Mouse (Mus musculus): ENCODE data around the gene A330070K13Rik.

The A330070K13Rik gene

DNA sequence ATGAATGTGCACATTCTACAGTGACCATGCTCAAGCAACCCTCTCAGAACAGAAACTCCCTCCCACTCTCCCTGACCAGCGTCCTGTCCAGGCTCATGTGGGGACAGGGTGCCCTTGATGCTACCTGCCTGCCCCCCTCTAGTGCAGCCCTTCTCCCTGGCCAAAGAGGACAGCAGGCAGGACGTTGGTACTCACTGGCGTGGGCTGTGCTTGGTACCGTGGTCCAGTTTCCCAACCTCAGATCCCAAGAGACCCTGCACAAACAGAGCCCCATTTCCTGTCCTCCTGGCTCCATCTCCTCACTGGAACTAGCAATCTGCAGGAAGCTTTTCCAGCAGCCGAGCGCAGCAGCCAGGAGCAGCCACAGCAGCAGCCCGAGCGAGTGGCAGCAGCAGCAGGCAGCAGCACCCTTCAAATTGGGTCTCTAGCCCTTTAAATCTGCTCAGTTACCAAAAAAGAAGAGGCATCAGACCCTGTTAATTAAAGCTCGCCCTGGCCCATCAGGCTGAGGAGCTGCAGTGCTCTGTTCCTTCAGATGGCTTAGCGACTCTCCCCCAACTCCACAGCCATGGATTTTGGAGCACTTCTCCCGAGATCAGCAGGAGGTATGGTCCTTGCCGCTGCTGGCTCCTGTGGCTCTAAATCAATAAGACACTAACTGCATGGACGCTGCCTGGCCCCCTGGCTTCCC, at the start of gene A330070K13Rik:
Gene A330070K13Rik (minus strand): TSS at position 410 of the 691 bp plus-strand sequence.
- no peak for DNase-seq (ENCODE audit: low read depth, low spot score)

GRCm38 (mm10) chr5:130411516-130411915, 27.1 kb upstream of the A330070K13Rik start:
- no peak for DNase-seq (ENCODE audit: low read depth, low spot score)

DNA sequence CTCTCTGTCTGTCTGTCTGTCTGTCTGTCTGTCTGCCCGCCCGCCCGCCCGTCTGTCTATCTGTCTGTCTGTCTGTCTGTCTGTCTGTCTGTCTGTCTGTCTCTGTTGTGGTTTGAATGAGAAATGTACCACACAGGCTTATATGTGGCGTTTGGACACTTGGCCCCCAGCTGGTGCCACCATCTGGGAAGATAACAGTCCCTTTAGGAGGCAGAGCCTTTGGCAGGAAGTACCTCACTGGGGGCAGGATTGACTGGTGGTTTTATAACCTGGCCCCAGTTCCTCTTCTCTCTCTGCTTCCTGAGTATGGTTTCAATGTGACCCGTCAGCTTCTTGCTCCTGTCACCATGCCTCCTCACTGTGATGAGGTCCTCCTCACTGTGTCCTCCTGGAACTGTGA, 25.3 kb upstream of the A330070K13Rik start:
- DNase-seq (ENCODE audit: low read depth, low spot score), result no peak

GRCm38 (mm10) chr5:130405201-130405600, 20.8 kb upstream of the A330070K13Rik start:
- no peak for DNase-seq (ENCODE audit: low read depth, low spot score)

DNA sequence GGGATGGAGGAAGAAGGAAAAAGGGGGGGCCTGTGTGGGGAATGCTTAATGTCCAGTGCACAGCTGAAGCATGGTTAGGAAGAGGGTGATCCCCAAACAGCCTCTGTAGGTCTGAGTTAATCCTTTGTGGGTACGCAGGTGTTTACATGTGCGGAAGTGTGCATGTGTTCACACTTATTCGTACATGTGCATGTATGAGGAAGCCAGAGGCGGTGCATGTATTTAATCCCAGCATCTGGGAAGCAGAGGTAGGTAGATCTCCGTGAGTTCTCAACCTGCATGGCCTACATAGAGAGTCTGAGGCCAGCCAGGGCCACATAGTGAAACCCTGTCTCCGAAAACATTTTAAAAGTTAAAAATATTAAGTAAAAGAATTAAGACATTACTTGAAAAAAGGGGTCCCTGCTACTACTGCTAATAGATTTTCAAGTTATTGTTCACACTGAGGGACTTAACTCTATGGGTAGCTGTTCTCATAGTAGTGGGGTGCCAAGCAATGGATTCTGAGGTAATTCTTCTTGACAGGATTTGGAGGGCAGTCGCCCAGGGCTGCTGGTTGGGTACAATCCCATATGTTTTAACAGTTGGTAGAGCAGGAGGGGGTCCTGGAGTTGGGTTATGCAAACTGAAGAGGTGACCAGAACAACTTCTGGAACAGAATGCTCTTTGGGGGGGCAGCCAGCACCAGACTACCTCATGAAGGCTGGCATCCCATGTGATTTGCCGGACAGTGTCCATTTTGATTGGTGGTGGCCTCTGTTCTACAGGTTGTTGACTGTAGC, 15.9 kb upstream of the A330070K13Rik start:
- no peak for DNase-seq (ENCODE audit: low read depth, low spot score)

DNA sequence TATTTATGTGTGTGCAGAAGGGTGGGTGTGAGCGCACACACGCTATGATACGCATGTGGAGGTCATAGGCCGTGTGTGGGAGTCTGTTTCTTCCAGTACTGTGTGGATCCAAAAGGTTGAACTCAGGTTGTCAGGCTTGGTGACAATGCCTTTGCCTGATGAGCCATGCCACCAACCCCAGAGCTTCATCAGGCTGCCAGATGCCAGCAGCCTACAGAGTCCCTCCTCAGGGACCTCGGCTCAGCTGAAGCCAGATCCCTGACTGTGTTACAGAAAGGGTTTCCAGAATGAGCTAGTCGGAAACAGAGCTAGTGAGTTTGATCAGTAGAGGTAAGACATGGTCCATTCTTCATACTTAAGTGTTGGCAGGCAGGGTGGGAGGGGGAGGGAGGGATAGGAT, 10.7 kb upstream of the A330070K13Rik start:
- DNase-seq (ENCODE audit: low read depth, low spot score), result no peak

- no peak for DNase-seq (ENCODE audit: low read depth, low spot score)
Observed at GRCm38 (mm10) chr5:130394386-130394785, 10.0 kb upstream of the A330070K13Rik start.

GRCm38 (mm10) chr5:130393618-130394355, 9.4 kb upstream of the A330070K13Rik start:
- no peak for DNase-seq (ENCODE audit: low read depth, low spot score)

DNA sequence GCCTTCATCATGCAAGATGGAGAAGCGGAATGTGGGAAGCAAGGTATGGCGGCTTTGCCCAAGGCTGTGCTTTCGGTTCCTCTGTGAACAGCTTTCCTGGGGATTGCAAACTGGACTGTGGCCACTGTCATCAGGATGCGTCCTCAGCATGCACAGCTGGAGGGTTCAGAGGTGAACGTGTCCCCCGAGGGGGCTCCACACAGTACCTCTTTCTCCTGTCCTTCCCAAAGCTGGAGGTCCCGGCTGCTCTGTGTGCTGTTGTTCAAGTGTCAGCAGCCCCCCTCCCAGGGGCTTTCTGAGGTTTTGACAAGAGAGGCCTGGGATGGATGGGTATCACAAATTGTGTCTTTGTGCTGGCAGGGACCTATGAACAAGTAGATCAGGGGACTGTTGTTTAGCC, 2.0 kb upstream of the A330070K13Rik start:
- no peak for DNase-seq (ENCODE audit: low read depth, low spot score)

- DNase-seq (ENCODE audit: low read depth, low spot score), result no peak
Observed at GRCm38 (mm10) chr5:130375411-130375810, 9.0 kb downstream of the A330070K13Rik start.

- no peak for DNase-seq (ENCODE audit: low read depth, low spot score)
Observed at GRCm38 (mm10) chr5:130369237-130369636, 15.2 kb downstream of the A330070K13Rik start, which contains the start of gene Caln1. TSS of gene Caln1 (plus strand) at chr5:130369455.

GRCm38 (mm10) chr5:130368236-130368635, 16.2 kb downstream of the A330070K13Rik start:
- DNase-seq (ENCODE audit: low read depth, low spot score), result no peak

DNA sequence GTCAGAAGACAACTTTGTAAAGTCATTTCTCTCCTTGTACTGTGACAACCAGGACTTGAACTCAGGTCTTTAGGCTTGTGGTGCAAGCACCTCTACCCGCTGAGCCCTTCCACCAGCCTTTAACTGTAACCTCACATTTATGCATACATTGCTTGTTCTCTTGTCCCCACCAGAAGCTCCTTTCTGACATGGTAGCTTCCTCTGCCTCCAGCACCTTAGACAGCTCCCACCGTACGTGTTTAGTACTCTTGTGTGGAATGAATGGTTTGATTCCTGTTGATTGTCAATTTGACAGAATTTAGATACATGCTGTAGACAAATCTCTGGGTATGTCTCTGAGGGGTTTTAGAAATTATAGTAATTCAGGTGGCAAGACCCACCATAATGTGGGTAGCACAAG, 20.7 kb downstream of the A330070K13Rik start:
- DNase-seq (ENCODE audit: low read depth, low spot score), result no peak

DNA sequence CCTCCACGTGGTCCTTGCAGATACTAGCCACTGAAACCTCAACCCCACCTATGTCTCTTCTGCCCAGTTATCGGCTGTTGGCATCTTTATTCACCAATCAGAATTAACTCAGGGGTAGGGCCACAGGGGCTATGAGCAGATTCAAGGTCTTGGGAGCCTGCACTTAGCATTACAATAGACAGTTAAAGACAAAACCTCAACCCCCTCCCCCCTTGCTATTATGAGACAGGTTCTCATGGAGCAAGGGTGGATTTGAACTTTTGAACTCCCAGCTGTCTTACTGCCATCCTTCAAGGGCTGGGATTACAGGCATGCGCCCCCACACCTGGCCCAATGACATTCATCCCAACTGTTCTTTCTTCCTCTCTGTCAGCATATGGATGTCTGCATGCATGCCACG, 21.3 kb downstream of the A330070K13Rik start:
- no peak for DNase-seq (ENCODE audit: low read depth, low spot score)

GRCm38 (mm10) chr5:130355223-130355622, 29.2 kb downstream of the A330070K13Rik start:
- no peak for DNase-seq (ENCODE audit: low read depth, low spot score)

- no peak for DNase-seq (ENCODE audit: low read depth, low spot score)
Observed at GRCm38 (mm10) chr5:130345871-130346270, 38.6 kb downstream of the A330070K13Rik start.

- no peak for DNase-seq (ENCODE audit: low read depth, low spot score)
Observed at GRCm38 (mm10) chr5:130344999-130345398, 39.4 kb downstream of the A330070K13Rik start.

GRCm38 (mm10) chr5:130340656-130341055, 43.8 kb downstream of the A330070K13Rik start:
- DNase-seq (ENCODE audit: low read depth, low spot score), result no peak

GRCm38 (mm10) chr5:130335462-130335861, 49.0 kb downstream of the A330070K13Rik start:
- no peak for DNase-seq (ENCODE audit: low read depth, low spot score)

DNA sequence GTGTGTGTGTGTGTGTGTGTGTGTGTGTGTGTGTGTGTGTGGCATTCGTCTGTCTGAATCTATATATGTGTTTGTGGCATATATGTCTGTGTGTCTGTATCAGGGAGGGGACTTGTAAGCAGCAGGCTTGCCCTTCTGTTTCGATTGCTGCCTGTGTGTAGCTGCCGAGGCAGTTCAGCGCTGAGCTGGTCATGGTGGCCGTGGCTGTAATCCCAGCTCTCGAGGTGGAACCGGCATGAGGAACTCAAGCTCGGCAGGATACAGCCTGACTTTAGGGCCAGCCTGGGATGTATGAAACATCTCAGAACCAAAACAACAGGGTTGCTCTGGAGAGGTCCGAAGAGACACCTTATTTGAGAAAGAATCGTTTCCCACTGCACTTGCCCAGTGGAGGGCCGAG, 50.5 kb downstream of the A330070K13Rik start:
- DNase-seq (ENCODE audit: low read depth, low spot score), result no peak

DNA sequence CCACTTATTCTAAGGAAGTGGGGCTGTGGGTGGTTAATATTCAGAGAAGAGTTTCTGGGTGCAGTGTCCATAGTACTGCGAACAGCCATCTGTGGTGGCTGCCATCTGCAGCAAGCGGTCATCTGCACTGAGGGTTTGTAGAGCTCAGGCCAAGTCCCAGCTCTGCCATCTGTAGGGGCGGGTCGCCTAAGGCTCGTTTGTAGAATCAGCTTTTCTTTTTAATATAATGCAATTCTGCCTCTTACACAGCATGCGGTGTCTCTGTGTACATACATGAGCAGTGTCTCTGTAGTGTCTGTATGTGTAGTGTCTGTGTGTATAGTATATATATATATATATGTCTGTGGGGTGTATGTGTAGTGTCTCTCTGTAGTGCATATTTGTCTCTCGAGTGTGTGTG, 50.9 kb downstream of the A330070K13Rik start:
- DNase-seq (ENCODE audit: low read depth, low spot score), result no peak

GRCm38 (mm10) chr5:130331206-130331605, 53.2 kb downstream of the A330070K13Rik start:
- DNase-seq (ENCODE audit: low read depth, low spot score), result no peak
